Mouse (Mus musculus) cerebellum, adult 2 months (tissue): ENCODE data around the gene Adamts20.

ENCODE experiments used
- CTCF ChIP-seq: fragments of 200-500 bp; IDR thresholded peaks from 2 replicates; pipeline ENCODE4 v1.5.1; 2011; ENCODE audit warnings: low read depth, mild to moderate bottlenecking, control low read depth, low read length, moderate library complexity, borderline replicate concordance; ENCODE audit not compliant: insufficient read depth
- POLR2A ChIP-seq: fragments of 200-500 bp; IDR thresholded peaks from 2 replicates; pipeline ENCODE4 v1.6.1; 2011; ENCODE audit warnings: low read length, control low read depth, borderline replicate concordance; ENCODE audit not compliant: insufficient read depth

- TF ChIP-seq CTCF (no peak), POLR2A (no peak)
Observed at GRCm38 (mm10) chr15:94418427-94418826, 46.8 kb downstream of the Adamts20 start.
